Mouse (Mus musculus): ENCODE measurements around the gene Robo1.

DNA sequence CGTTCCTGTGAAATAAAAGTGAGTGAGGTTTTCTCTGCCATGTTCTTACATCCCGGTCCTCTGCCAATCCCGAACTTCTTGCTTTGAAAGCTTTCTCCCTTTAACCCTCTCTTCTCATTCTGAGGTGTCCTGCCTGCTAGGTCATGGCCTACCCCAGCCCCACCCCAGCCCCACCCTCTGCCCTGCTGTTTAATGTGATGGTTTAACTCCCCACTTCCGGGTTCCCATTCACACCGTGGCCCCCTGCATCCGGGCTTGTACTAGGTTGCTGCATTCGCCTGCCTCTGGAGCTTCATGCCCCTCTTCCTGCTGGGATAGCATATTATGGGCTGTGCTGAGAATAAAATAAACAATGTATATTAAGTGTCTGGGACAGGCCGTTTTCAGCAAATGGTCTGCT, 706.4 kb downstream of the Robo1 start:
- TF ChIP-seq CTCF (conservative IDR thresholded peaks at IDR 0.05; ENCODE audit: insufficient read depth, insufficient read length, low read depth, low read length): no peak
- no peak for TF ChIP-seq POLR2A (IDR thresholded peaks at IDR 0.05; ENCODE audit: low read depth, low read length)
